Mouse (Mus musculus) heart, adult 2 months (tissue): ENCODE measurements at regions not wholly inside any gene's neighbourhood (a gene's known extent, or its start where the extent isn't known, plus 50 kb on each side); places are given as distances from the start of the nearest gene placed in this dataset.

Source experiments
- CTCF ChIP-seq: fragments of 200-600 bp; IDR thresholded peaks from 2 replicates; pipeline ENCODE4 v1.8.1; 2022; ENCODE audit warnings: antibody characterized with exemption, mild to moderate bottlenecking, moderate library complexity
- EP300 ChIP-seq: fragments of 200-500 bp; IDR thresholded peaks from 2 replicates; pipeline ENCODE4 v1.6.1; 2011; ENCODE audit warnings: low read depth, low read length, control low read depth; ENCODE audit not compliant: insufficient read depth
- POLR2A ChIP-seq: fragments of 200-500 bp; IDR thresholded peaks from 2 replicates; pipeline ENCODE4 v1.6.1; 2011; ENCODE audit warnings: mild to moderate bottlenecking, low read depth, low read length, control low read depth; ENCODE audit not compliant: insufficient read depth

DNA sequence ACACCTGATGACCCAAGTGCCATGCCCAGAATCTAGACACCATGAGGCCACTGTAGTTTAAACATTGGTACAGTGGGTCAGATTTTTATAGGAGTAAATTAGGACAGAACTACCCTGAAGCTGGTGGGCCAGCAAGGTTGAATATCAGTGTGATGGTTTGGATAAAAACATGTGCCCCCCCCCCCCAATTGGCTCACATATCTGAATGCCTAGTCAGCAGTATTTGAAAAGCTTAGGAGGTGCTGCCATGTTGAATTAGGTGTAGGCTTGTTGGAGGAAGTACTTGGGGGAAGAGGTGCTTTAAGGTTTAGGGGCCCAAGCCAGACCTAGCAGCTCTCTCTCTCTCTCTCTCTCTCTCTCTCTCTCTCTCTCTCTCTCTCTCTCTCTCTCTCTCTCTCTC lies 66.2 kb upstream of the Klf3 start:
- TF ChIP-seq CTCF (no peak), POLR2A (no peak), EP300 (no peak)
